Mouse (Mus musculus) stomach, embryonic 14.5 days (tissue): ENCODE results near the gene Rara. TPM values are rescaled to one million over a fixed set of nuclear protein-coding genes. Genes with fewer than 3 reads are reported as not detected.
"Not testable (repeated sequence)": the region's sequence is repeated elsewhere in the genome, so short reads cannot be mapped to it uniquely, and the experiment has no call there.

Source experiments
- ATAC-seq: fragments of 200-750 bp; cut with Nextera tagmentation; 2 replicates; pipeline ENCODE4 v1.8.0; 2017; ENCODE audit warnings: low read depth, moderate TSS enrichment; ENCODE audit not compliant: insufficient number of reproducible peaks, insufficient read depth, low FRiP score
- H3K27ac ChIP-seq: fragments of 300-500 bp; sonication (generic); 2 replicates; pipeline ENCODE4 v1.5.1; 2014; ENCODE audit warnings: mild to moderate bottlenecking, low read length, moderate library complexity, mixed read lengths
- H3K27me3 ChIP-seq: fragments of 300-500 bp; sonication (generic); 2 replicates; pipeline ENCODE4 v1.6.1; 2014; ENCODE audit warnings: low read length, control low read depth, mixed read lengths; ENCODE audit not compliant: control insufficient read depth, insufficient read depth
- H3K36me3 ChIP-seq: fragments of 300-500 bp; sonication (generic); 2 replicates; pipeline ENCODE4 v1.6.1; 2014; ENCODE audit warnings: mild to moderate bottlenecking, control low read depth, low read length, moderate library complexity, mixed read lengths; ENCODE audit not compliant: control insufficient read depth, insufficient read depth
- H3K4me1 ChIP-seq: fragments of 300-500 bp; sonication (generic); 2 replicates; pipeline ENCODE4 v1.6.1; 2014; ENCODE audit warnings: low read length, control low read depth, mixed read lengths; ENCODE audit not compliant: control insufficient read depth, insufficient read depth
- H3K4me2 ChIP-seq: fragments of 300-500 bp; sonication (generic); replicated peaks from 2 replicates; pipeline ENCODE4 v1.6.1; 2014; ENCODE audit warnings: low read depth, low read length, control low read depth
- H3K4me3 ChIP-seq: fragments of 300-500 bp; sonication (generic); 2 replicates; pipeline ENCODE4 v1.5.1; 2014; ENCODE audit warnings: low read depth, low read length, control low read depth
- H3K9ac ChIP-seq: fragments of 300-500 bp; sonication (generic); replicated peaks from 2 replicates; pipeline ENCODE4 v1.6.1; 2014; ENCODE audit warnings: low read depth, mild to moderate bottlenecking, control low read depth, low read length, moderate library complexity, mixed read lengths
- H3K9me3 ChIP-seq: fragments of 300-500 bp; sonication (generic); 2 replicates; pipeline ENCODE4 v1.6.1; 2016; ENCODE audit warnings: low read depth, low read length, control low read depth; ENCODE audit not compliant: control insufficient read depth
- WGBS: fragments of 180-500 bp; shearing (Covaris S2); extraction: QIAGEN DNeasy Blood & Tissue Kit; methylation state at CpG from one replicate; pipeline ENCODE4 v1.1.7; 2014; 5-methylcytosine and 5-hydroxymethylcytosine counted together
- polyA plus RNA-seq: library from polyadenylated mRNA; unstranded; fragments of >200 nt; fragmentation: Nextera tagmentation; extraction: Ambion mirVana; gene quantifications from 2 replicates; pipeline ENCODE4 v1.2.1, GENCODE M21; 2014

Gene Rara
- polyA plus RNA-seq, 1 experiment from 2014 or later, result 54.0 TPM

DNA sequence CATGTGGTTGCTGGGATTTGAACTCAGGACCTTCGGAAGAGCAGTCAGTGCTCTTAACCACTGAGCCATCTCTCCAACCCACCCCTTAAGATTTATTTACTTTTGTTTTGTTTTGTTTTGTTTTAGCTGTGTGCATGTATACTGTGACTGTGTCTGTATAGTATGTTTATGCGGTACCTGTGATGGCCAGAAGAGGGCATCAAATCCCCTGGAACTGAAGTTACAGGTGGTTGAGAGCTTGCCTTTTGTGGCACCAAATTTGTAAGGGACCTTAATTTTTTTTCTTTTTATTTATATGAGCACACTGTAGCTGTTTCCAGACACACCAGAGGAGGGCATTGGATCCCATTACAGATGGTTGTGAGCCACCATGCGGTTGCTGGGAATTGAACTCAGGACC lies 11.2 kb upstream of the Rara start:
- H3K27ac ChIP-seq, H3K4me1 ChIP-seq, H3K9ac ChIP-seq, H3K4me3 ChIP-seq, H3K4me2 ChIP-seq, H3K27me3 ChIP-seq, ATAC-seq, H3K9me3 ChIP-seq: not testable (repeated sequence)
- peaks cover 47% of the 10 kb centered on the region for H3K36me3 ChIP-seq
- 88% methylated on average over 3 of the region's 3 CpGs for WGBS

DNA sequence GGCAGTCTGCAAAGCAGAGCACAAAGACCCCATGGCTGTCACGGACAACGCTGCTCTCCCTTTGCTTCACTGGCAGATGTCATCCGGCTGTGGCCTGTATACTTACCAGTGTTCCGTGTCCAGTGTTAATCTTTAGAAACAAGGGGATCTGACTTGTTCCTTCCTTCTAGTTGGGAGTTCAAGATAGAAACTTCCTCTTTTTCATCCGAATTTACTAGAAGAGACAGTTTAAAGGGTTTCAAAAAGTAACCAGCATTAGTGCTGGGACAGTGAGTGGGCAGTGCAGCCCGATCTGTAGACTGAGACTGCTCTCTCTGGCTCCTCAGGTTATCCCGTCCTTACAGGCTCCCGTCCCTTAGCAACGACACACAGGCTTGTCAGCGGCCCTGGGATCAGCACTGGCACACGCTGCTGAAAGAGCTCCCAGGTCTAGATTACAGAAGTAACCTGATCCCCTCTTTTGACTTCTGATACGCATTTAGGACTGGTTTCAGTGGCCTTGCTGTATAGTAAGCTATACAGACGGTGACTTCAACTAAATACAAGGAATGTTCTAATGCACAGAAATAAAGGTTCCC lies 10.1 kb upstream of the Rara start:
- Histone ChIP-seq H3K9ac (no peak overlapping the region), H3K27me3 (no peaks in the 10 kb centered on the region), H3K9me3 (no peaks in the 10 kb centered on the region), H3K4me3 (no peak overlapping the region), H3K4me2 (no peak overlapping the region), H3K36me3 (peaks cover 41% of the 10 kb centered on the region), H3K27ac (no peak overlapping the region), H3K4me1 (peaks cover 1% of the 10 kb centered on the region; the same call in 1 of the 2 replicates)
- ATAC-seq, result no peak
- WGBS, result 67% methylated on average over 13 of the region's 13 CpGs

DNA sequence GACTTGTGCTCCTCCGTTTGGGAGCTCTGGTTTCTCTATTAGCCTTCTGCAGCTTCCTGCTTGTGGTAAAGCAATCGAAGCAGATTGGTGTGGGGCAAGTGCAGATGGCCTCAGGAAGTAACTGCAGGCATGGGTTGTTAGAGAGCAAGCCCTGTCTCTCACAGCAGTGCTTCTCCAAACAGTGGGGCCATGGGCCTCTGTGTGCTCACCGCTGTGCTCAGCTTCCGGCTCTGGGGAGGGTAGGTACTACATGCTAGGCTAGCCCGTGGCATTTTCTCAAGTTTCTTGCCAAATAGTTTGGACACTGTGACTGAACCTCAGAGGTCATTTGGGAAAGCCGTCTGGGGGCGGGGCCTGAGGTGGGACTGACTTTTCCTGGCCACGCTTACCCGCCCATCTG lies 9.4 kb upstream of the Rara start:
- no peaks in the 10 kb centered on the region for H3K27me3 ChIP-seq
- H3K36me3 ChIP-seq, result peaks cover 41% of the 10 kb centered on the region
- H3K4me3 ChIP-seq, result no peak overlapping the region
- no peak overlapping the region for H3K9ac ChIP-seq
- H3K27ac ChIP-seq, result no peak overlapping the region
- no peak overlapping the region for H3K4me2 ChIP-seq
- H3K4me1 ChIP-seq, result peaks cover 3% of the 10 kb centered on the region; the same call in 1 of the 2 replicates
- ATAC-seq, result no peak
- WGBS, result 65% methylated on average over 9 of the region's 9 CpGs
- H3K9me3 ChIP-seq, result no peaks in the 10 kb centered on the region

DNA sequence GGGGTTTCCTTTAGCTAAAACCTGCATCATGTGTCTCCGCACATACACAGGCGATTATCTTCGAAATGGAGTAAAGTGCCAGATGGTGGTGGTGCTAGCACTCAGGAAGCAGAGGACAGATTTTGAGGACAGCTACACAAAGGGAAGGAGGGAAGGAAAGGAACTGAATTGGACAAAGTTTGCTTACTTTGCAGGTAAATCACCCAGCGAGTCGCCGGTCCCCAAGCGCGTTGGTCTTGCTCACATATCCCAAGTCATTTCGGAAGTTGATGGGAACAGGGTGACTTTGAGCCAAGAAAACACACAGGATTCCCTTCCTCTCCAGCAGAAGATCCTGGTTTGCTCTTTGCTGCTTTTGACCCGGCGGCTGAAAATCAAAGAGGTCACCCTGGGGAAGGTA lies 8.6 kb upstream of the Rara start:
- H3K9me3 ChIP-seq, result no peaks in the 10 kb centered on the region
- no peak overlapping the region for H3K4me3 ChIP-seq
- H3K27ac ChIP-seq, result no peak overlapping the region
- no peak overlapping the region for H3K9ac ChIP-seq
- ATAC-seq, result no peak
- H3K4me1 ChIP-seq, result peaks cover 8% of the 10 kb centered on the region; the same call in 1 of the 2 replicates
- H3K36me3 ChIP-seq, result peaks cover 34% of the 10 kb centered on the region
- WGBS, result 97% methylated on average over 11 of the region's 11 CpGs
- H3K4me2 ChIP-seq, result no peak overlapping the region
- no peaks in the 10 kb centered on the region for H3K27me3 ChIP-seq

DNA sequence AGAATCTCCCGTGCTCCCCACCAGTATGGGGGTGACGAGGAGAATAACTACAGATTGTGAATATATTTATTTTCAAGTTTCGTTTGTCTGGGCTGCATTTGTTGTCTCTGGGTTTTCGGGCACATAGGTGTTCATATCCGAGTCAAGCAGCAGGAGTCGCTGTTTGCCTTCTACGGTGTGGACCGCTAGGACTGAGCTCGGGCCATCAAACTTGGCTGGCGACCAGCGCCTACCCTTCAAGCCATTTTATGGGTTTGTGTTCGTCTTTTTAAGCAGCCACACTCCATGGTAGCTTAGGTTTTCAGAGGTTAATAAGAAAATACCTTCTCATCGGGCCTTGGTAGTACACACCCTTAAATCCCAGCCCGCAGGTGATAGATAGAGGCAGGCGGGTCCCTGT lies 5.8 kb upstream of the Rara start:
- peak overlapping the region; percentile 96; the same call in 1 of the 2 replicates for H3K27ac ChIP-seq
- not testable (repeated sequence) for H3K4me2 ChIP-seq
- WGBS, result 46% methylated on average over 15 of the region's 15 CpGs

DNA sequence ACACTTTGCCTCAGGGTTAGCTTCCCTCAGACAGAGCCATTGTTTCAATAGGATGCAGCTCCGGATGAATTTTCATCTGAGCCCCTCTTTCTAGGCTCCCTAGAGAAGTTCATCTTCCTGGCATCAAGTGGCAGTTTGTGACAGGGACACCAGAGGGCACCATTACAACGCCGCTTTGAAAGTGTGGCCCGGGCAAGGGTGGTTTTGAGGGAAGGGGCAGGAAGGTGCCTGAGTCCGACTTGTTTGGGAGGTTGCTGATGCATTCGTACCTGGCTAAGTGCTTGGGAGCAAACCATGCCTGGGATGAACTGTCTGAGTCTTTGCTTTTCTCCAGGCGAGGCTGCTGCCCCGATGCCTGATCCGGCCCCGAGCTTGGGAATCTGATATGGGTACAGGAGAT lies 5.3 kb upstream of the Rara start:
- not testable (repeated sequence) for H3K4me3 ChIP-seq, H3K9ac ChIP-seq, ATAC-seq, H3K9me3 ChIP-seq, H3K27me3 ChIP-seq
- Histone ChIP-seq H3K27ac (peak overlapping the region; percentile 96), H3K4me1 (peaks cover 37% of the 10 kb centered on the region), H3K4me2 (0 out of 2 replicates have a peak overlapping the region, but pooled peaks have one; percentile 3), H3K36me3 (peaks cover 25% of the 10 kb centered on the region)
- WGBS, result 34% methylated on average over 10 of the region's 10 CpGs

More for the DNA sequence above, 5.8 kb upstream of the Rara start:
- H3K27me3 ChIP-seq, H3K9ac ChIP-seq, H3K9me3 ChIP-seq, H3K4me3 ChIP-seq, ATAC-seq: not testable (repeated sequence)
- Histone ChIP-seq H3K4me1 (peaks cover 35% of the 10 kb centered on the region), H3K36me3 (peaks cover 25% of the 10 kb centered on the region)

DNA sequence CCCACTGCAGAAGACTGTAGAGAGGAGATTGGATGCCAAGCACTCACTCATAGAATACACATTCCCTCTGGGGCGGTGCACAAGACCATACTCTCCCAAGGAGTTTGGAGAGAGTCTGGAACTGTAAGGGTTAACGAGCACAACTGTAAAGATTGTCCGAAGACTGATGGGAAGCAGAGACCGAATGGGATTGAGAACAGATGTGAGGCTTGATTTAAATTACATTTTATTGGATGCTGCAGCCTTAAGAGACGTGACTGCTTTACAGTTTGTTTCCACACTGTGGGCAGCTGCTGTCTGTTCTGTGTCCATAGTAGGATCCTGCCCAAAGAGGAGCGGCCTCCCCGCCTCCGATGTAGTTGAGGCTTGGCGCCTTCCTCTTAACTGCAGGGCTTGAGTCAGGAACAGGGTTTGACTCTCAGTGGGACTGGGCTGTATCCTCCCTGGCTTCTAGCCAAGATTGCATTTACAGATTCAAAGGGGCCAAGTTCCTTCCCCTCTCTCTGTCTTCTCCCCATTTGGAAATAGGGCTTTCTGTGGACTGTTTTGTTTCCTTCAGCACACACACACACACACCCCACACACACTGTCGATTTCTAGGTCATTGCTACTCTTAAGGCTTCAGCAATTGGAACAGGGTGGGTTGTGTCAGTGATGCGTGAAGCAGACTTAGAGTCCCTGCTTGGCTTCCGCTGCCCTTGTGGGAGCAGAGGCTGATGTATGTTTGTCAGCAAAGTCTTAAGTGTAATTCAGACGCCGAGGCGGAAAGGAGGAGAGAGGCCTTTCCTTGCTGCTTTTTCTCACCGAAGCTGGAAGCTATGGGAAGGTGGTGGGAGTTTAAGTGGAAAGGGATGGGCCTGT lies 4.5 kb upstream of the Rara start:
- Histone ChIP-seq H3K4me2 (0 out of 2 replicates have a peak overlapping the region, but pooled peaks have one; percentile 3), H3K27ac (peak overlapping the region; percentile 96), H3K4me1 (peaks cover 42% of the 10 kb centered on the region), H3K36me3 (peaks cover 25% of the 10 kb centered on the region)
- ATAC-seq, result peak; percentile 74; the same call in 1 of the 2 replicates
- H3K27me3 ChIP-seq, H3K9ac ChIP-seq, H3K4me3 ChIP-seq, H3K9me3 ChIP-seq: not testable (repeated sequence)
- 26% methylated on average over 16 of the region's 16 CpGs for WGBS

DNA sequence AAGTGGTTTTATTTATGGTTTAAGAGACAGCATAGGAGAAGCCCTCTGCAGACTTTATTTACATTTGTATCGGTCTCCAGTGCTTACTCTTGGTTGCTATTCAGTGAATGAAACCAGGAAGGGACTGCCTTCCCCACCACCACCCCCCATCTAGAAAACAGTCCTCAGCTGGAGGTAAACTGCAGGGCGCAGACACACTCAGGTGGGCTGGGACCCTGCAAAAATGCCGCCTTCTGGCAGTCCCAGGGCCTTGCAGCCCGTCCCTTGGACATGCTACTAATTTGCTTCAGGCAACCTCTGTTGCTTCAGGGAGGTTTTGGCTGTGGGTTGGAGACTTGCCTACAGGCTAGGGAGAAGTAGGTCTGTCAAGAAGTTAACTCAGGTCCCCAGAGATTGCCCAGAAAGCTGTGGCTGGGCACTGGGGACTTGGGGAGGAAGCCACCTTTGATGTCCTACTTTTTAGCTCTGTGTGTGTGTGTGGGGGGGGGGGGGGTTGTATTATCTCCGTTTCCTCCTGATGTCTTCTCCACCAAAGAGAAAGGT lies 2.9 kb upstream of the Rara start:
- 35% methylated on average over 5 of the region's 5 CpGs for WGBS
- Histone ChIP-seq H3K4me3 (no peak overlapping the region), H3K9me3 (no peaks in the 10 kb centered on the region), H3K27me3 (no peaks in the 10 kb centered on the region), H3K9ac (no peak overlapping the region), H3K4me1 (peaks cover 58% of the 10 kb centered on the region), H3K36me3 (peaks cover 11% of the 10 kb centered on the region; the same call in 1 of the 2 replicates), H3K27ac (peak overlapping the region; percentile 96), H3K4me2 (peak overlapping the region; percentile 38; the same call in 1 of the 2 replicates)
- ATAC-seq, result no peak
